Mouse (Mus musculus) liver, postnatal 0 days (tissue): ENCODE measurements around the gene Clns1a.

Experiments
- CTCF ChIP-seq: sonication (generic); IDR thresholded peaks from 2 replicates; pipeline ENCODE4 v1.5.1; 2016; ENCODE audit warnings: antibody characterized with exemption, low read depth
- EP300 ChIP-seq: IDR thresholded peaks from 2 replicates; pipeline ENCODE4 v1.6.1; 2016; ENCODE audit warnings: antibody characterized with exemption, low read depth, mild to moderate bottlenecking

DNA sequence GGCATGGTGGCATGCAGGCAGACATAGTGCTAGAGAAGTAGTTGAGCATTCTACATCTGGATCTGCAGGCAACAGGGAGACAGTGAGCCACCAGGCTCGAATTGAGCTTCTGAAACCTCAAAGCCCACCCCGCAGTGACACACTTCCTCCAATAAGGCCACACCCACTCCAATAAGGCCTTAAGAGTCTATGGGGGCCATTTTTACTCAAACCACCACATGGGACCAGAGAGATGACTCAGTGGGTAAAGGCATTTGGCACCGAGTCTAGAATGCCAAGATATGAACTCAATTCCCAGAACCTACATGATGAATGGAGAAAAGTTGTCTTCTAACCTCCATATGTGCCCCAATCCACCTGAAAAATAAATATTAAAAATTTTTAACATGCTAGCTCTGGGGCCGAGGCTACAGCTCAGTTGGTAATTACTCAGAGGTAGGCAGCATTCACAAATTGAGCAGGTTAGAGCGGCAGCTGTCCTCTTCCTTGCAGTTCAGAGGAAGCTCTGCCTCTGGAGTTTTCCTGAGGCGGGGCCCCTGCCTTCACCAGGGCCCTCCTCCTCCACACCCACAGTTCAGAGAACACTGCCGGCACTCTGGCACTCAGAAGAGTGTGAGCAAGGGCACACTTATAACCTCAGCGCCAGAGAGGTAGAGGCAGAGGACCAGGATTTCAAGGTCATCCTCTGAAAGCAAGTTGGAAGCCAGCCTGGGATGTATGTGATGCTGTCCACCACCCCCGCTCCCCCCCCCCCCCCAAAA, 70.2 kb downstream of the Clns1a start:
- TF ChIP-seq CTCF: no peak
- TF ChIP-seq EP300: no peak
